Mouse (Mus musculus) hindbrain, embryonic 16.5 days (tissue): Measurements from ENCODE around the gene Hcar1. TPM values are rescaled to one million over a fixed set of nuclear protein-coding genes. Genes with fewer than 3 reads are reported as not detected.

ENCODE experiments used
- polyA plus RNA-seq: library from polyadenylated mRNA; unstranded; fragments of >200 nt; fragmentation: Nextera tagmentation; extraction: Ambion mirVana; gene quantifications from 2 replicates; pipeline ENCODE4 v1.2.1, GENCODE M21; 2015

Gene Hcar1
- polyA plus RNA-seq, 1 experiment from 2014 or later, result 0.91 TPM

Other genes starting within 250 kb of the Hcar1 start
- 74.3 and 74.4 TPM in 2 replicates for gene Clip1, start 195.4 kb downstream of the Hcar1 start, polyA plus RNA-seq
- gene Zcchc8, start 158.9 kb downstream of the Hcar1 start, polyA plus RNA-seq, result 48.6 and 58.6 TPM in 2 replicates
- gene Rsrc2, start 130.6 kb downstream of the Hcar1 start, polyA plus RNA-seq, result 106 and 111 TPM in 2 replicates
- gene Kntc1, start 130.3 kb downstream of the Hcar1 start, polyA plus RNA-seq, result 4.5 and 5.8 TPM in 2 replicates
- gene Hcar2, start 14.5 kb downstream of the Hcar1 start, polyA plus RNA-seq, result not detected in 2 replicates
- gene Denr, start 27.2 kb upstream of the Hcar1 start, polyA plus RNA-seq, result 105 and 112 TPM in 2 replicates
- 3.7 and 4.9 TPM in 2 replicates for gene Gm43518, start 47.4 kb upstream of the Hcar1 start, polyA plus RNA-seq
- 4.2 and 5.7 TPM in 2 replicates for gene Ccdc62, start 50.7 kb upstream of the Hcar1 start, polyA plus RNA-seq
- 34.3 and 35.3 TPM in 2 replicates for gene Hip1r, start 93.6 kb upstream of the Hcar1 start, polyA plus RNA-seq
- 70.9 and 81.1 TPM in 2 replicates for gene Vps37b, start 152.2 kb upstream of the Hcar1 start, polyA plus RNA-seq
- 27.2 and 28.1 TPM in 2 replicates for gene Abcb9, start 215.8 kb upstream of the Hcar1 start, polyA plus RNA-seq
- gene Ogfod2, start 232.3 kb upstream of the Hcar1 start, polyA plus RNA-seq, result 41.9 and 44.2 TPM in 2 replicates
- gene Arl6ip4, start 236.1 kb upstream of the Hcar1 start, polyA plus RNA-seq, result 75.3 and 81.1 TPM in 2 replicates